Mouse (Mus musculus) heart, embryonic 11.5 days (tissue): ENCODE measurements around the gene Rab5if. TPM values are rescaled to one million over a fixed set of nuclear protein-coding genes. Genes with fewer than 3 reads are reported as not detected.
"Not testable (repeated sequence)": the region's sequence is repeated elsewhere in the genome, so short reads cannot be mapped to it uniquely, and the experiment has no call there.

ENCODE experiments used
- ATAC-seq: fragments of 200-750 bp; cut with Nextera tagmentation; replicated peaks from 2 replicates; pipeline ENCODE4 v1.8.0; 2017; ENCODE audit warnings: moderate library complexity; ENCODE audit not compliant: insufficient number of reproducible peaks, low FRiP score, low TSS enrichment
- H3K27ac ChIP-seq: fragments of 300-500 bp; sonication (generic); 2 replicates; pipeline ENCODE4 v1.5.1; 2014; ENCODE audit warnings: mild to moderate bottlenecking, low read depth, low read length
- H3K27me3 ChIP-seq: fragments of 300-500 bp; sonication (generic); 2 replicates; pipeline ENCODE4 v1.6.1; 2014; ENCODE audit warnings: mild to moderate bottlenecking, low read length, mixed read lengths; ENCODE audit not compliant: control insufficient read depth, insufficient read depth
- H3K36me3 ChIP-seq: fragments of 300-500 bp; sonication (generic); 2 replicates; pipeline ENCODE4 v1.6.1; 2014; ENCODE audit warnings: mild to moderate bottlenecking, low read length, moderate library complexity, mixed read lengths; ENCODE audit not compliant: control insufficient read depth, insufficient read depth
- H3K4me1 ChIP-seq: fragments of 300-500 bp; sonication (generic); 2 replicates; pipeline ENCODE4 v1.6.1; 2014; ENCODE audit warnings: low read length; ENCODE audit not compliant: control insufficient read depth, insufficient read depth
- H3K4me2 ChIP-seq: fragments of 300-500 bp; sonication (generic); 2 replicates; pipeline ENCODE4 v1.6.1; 2014; ENCODE audit warnings: mild to moderate bottlenecking, moderate library complexity
- H3K4me3 ChIP-seq: fragments of 300-500 bp; sonication (generic); 2 replicates; pipeline ENCODE4 v1.5.1; 2014; ENCODE audit warnings: low read depth, low read length
- H3K9ac ChIP-seq: fragments of 300-500 bp; sonication (generic); 2 replicates; pipeline ENCODE4 v1.6.1; 2014; ENCODE audit warnings: mild to moderate bottlenecking, low read depth, low read length, moderate library complexity
- H3K9me3 ChIP-seq: fragments of 300-500 bp; sonication (generic); replicated peaks from 2 replicates; pipeline ENCODE4 v1.6.1; 2016; ENCODE audit warnings: low read length; ENCODE audit not compliant: control insufficient read depth
- WGBS: fragments of 180-500 bp; shearing (Covaris S2); extraction: QIAGEN DNeasy Blood & Tissue Kit; methylation state at CpG from one replicate; pipeline ENCODE4 v1.1.7; 2014; ENCODE audit not compliant: insufficient replicate concordance; 5-methylcytosine and 5-hydroxymethylcytosine counted together
- polyA plus RNA-seq: library from polyadenylated mRNA; unstranded; fragments of >200 nt; fragmentation: Nextera tagmentation; extraction: Ambion mirVana; gene quantifications from 2 replicates; pipeline ENCODE4 v1.2.1, GENCODE M21; 2014

Rab5if gene
- polyA plus RNA-seq, 1 experiment from 2014 or later: 191 TPM

DNA sequence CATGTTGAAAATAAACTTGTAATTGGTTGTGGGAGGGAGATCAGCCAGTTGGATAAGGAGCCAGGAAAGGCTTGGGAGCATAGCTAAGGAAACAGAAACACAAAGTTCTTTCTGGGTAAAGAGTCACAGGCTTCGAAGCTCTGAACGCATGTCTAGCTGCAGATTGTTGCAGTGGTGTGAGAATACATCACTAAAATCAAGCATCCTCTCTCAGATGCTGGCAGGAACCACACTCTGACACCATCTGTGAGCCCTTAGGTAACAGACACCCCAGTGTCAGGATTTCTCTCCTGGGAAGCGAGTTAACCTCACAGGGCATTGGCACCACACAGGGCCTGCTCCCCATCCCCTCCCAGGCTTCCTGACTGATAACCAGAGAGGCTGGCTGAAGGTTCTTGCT, 52.6 kb downstream of the Rab5if start:
- H3K36me3 ChIP-seq: no peaks in the 10 kb centered on the region
- no peaks in the 10 kb centered on the region for H3K4me1 ChIP-seq
- 28% methylated on average over 3 of the region's 3 CpGs for WGBS
- H3K9ac ChIP-seq: no peak overlapping the region
- ATAC-seq: no peak
- H3K27me3 ChIP-seq: no peaks in the 10 kb centered on the region
- H3K4me3 ChIP-seq: no peak overlapping the region
- no peaks in the 10 kb centered on the region for H3K9me3 ChIP-seq
- no peak overlapping the region for H3K27ac ChIP-seq
- no peak overlapping the region for H3K4me2 ChIP-seq

DNA sequence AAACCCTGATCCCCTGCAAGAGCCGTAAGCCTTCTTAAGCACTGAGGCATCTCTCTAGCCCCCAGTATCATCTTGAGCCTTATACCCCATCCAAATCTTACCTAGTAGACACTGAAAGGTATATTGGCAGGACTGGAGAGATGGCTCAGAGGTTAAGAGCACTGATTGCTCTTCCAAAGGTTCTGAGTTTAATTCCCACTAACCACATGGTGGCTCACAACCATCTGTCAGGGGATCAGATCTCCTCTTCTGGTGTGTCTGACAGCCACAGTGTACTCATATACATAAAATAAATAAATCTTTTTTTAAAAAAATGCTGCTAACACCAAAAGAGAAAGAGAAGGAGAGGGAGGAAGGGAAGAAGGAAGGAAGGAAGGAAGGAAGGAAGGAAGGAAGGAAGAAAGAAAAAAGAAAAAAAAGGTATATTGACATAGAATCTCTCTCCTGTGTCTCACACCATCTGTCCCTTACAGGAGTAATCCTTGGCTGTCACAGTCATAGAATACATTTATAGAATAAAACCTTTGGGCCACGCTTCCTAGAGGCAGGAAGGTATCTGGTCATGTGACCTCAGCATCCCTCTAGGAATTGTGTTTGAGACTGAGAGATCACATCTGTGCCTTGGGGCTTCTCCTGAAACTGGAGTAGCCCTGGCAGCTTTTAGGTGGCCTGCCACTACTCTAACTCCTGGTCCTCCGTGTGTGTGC, 53.6 kb downstream of the Rab5if start:
- no peaks in the 10 kb centered on the region for H3K9me3 ChIP-seq
- WGBS: 82% methylated on average over 3 of the region's 3 CpGs
- no peaks in the 10 kb centered on the region for H3K36me3 ChIP-seq
- no peak overlapping the region for H3K9ac ChIP-seq
- no peaks in the 10 kb centered on the region for H3K4me1 ChIP-seq
- no peak overlapping the region for H3K4me3 ChIP-seq
- no peak overlapping the region for H3K4me2 ChIP-seq
- no peaks in the 10 kb centered on the region for H3K27me3 ChIP-seq
- ATAC-seq: no peak
- no peak overlapping the region for H3K27ac ChIP-seq

DNA sequence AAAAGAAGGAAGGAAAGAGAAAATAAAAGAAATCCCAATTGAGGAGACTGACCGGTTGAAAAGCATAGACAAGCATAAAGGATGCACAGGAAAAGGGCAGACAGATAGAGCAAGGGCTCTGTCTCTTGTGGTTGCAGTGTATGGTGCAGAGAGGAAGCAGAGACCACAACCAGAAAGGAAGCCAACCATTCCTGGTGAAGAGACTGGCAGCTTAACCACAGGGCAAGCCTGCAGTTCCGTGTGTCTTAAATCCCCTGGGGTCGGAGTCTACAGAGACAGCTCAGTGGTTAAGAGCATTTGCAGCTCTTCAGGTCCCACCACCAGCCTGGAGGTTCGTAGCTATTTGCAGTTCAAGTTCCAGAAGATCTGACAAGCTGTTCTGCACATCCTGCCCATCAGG, 55.6 kb downstream of the Rab5if start:
- 54% methylated on average over 4 of the region's 4 CpGs for WGBS
- Histone ChIP-seq H3K4me2 (no peak overlapping the region), H3K27ac (no peak overlapping the region), H3K9ac (no peak overlapping the region), H3K4me1 (no peaks in the 10 kb centered on the region), H3K27me3 (no peaks in the 10 kb centered on the region), H3K36me3 (no peaks in the 10 kb centered on the region), H3K9me3 (no peaks in the 10 kb centered on the region), H3K4me3 (no peak overlapping the region)
- no peak for ATAC-seq

DNA sequence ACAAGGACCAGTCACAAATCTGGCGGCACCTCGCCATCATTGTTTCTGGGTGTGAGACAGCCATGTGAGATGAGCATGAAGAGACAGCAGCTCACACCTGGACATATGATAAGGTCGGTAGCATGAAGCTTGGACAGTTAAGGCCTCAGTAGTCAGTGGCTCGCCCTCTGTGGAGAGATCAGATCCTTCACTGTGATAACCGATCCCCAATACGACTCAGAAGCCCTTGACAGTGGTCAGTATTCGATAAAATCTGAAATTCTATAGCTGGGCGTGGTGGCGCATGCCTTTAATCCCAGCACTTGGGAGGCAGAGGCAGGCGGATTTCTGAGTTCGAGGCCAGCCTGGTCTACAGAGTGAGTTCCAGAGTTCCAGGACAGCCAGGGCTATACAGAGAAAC, 56.3 kb downstream of the Rab5if start:
- H3K27me3 ChIP-seq, H3K9ac ChIP-seq, H3K36me3 ChIP-seq, ATAC-seq, H3K4me1 ChIP-seq, H3K4me3 ChIP-seq, H3K4me2 ChIP-seq, H3K9me3 ChIP-seq, H3K27ac ChIP-seq: not testable (repeated sequence)
- 84% methylated on average over 11 of the region's 11 CpGs for WGBS

DNA sequence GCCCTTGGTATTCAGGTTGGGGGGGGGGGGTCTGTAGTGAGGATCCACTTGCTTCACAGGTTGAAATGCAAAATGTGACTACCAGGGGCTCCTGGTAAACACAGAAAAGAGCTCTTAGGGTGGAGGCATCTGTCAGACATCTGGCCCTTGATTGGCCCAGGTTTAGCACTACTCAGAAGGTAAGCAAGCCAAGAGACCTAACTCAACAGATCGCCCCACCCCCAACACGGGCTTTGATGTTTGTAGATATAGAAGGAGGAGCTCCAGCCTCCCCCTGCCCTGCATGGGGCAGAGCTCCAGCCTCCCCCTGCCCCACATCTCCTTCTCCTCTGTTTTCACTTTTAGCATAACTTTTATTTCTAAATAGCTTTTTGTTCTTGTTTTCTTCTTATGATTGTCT, 56.9 kb downstream of the Rab5if start:
- Histone ChIP-seq H3K4me2 (no peak overlapping the region), H3K4me3 (no peak overlapping the region), H3K9ac (no peak overlapping the region), H3K9me3 (no peaks in the 10 kb centered on the region), H3K27me3 (no peaks in the 10 kb centered on the region), H3K4me1 (0 out of 2 replicates have a peak, but pooled peaks cover 3% of the 10 kb centered on the region), H3K27ac (no peak overlapping the region), H3K36me3 (no peaks in the 10 kb centered on the region)
- no peak for ATAC-seq
- WGBS: 56% methylated on average over 2 of the region's 2 CpGs

DNA sequence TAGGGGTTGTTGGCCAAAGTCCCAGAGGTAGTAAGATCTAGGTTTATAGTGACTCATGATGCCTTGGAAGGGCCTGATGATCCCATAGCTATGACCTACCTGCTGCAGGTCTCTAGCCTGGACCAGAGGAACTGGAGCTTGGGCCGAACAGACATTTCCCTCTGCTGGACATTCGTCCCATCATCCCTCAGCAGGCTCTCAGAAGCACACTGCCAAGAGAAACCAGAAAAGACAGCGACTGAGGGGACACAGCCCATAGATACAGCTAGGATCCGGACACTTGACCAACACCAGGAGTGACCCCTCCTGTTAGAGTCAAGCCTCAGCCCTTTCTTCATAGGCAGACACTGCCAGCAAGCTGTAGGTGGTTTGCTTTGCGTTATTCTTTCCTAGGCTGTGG, 60.1 kb downstream of the Rab5if start:
- peaks cover 3% of the 10 kb centered on the region; the same call in 1 of the 2 replicates for H3K4me1 ChIP-seq
- H3K27me3 ChIP-seq: no peaks in the 10 kb centered on the region
- no peaks in the 10 kb centered on the region for H3K36me3 ChIP-seq
- no peak overlapping the region for H3K27ac ChIP-seq
- H3K4me3 ChIP-seq: no peak overlapping the region
- no peaks in the 10 kb centered on the region for H3K9me3 ChIP-seq
- no peak overlapping the region for H3K4me2 ChIP-seq
- no peak overlapping the region for H3K9ac ChIP-seq
- 80% methylated on average over 5 of the region's 5 CpGs for WGBS
- no peak for ATAC-seq

Other genes starting within 250 kb of the Rab5if start
- 70.5 and 76.3 TPM in 2 replicates for gene Dlgap4, start 249.4 kb upstream of the Rab5if start, polyA plus RNA-seq
- gene Myl9, start 87.7 kb upstream of the Rab5if start, polyA plus RNA-seq: 2,229 and 2,268 TPM in 2 replicates
- 42.7 and 44.1 TPM in 2 replicates for gene Tgif2, start 23.1 kb upstream of the Rab5if start, polyA plus RNA-seq
- gene 4930518I15Rik, start 5.2 kb upstream of the Rab5if start, polyA plus RNA-seq: 4.1 and 4.6 TPM in 2 replicates
- gene Sla2, start 24.1 kb downstream of the Rab5if start, polyA plus RNA-seq: 1.0 and 1.1 TPM in 2 replicates
- 34.4 and 38.1 TPM in 2 replicates for gene Ndrg3, start 128.9 kb downstream of the Rab5if start, polyA plus RNA-seq
- 38.4 and 48.4 TPM in 2 replicates for gene Dsn1, start 144.0 kb downstream of the Rab5if start, polyA plus RNA-seq
- gene Soga1, start 216.1 kb downstream of the Rab5if start, polyA plus RNA-seq: 3.4 and 3.6 TPM in 2 replicates
- 0.26 TPM in 1 of 2 replicates, not detected in the other for gene Tldc2, start 223.9 kb downstream of the Rab5if start, polyA plus RNA-seq